ENCODE assay signal across 25 mouse cellular contexts in genomic region chr3:26194970-26195369, GRCm38 (mm10).
"Had no signal": no experiment of that assay in that cellular context is flagged by ENCODE, and none has a peak within 500 bp of the region (broad histone marks: within the 10 kb centered on the region; RNA-seq: fewer than 3 reads in every experiment).

No protein-coding gene starts in this region.

- H3K9ac ChIP-seq: limb, embryonic 12.5 days; limb, embryonic 15.5 days; liver, embryonic 14.5 days; liver, postnatal 0 days; midbrain, embryonic 13.5 days; neural tube, embryonic 13.5 days; stomach, embryonic 15.5 days had no signal

- H3K36me3 ChIP-seq: limb, embryonic 12.5 days; limb, embryonic 15.5 days; midbrain, embryonic 10.5 days; midbrain, embryonic 13.5 days; neural tube, embryonic 13.5 days; stomach, embryonic 15.5 days had no signal

- DNase-seq: kidney, adult 18-20 months; kidney, adult 9 months; kidney, postnatal 14 days; kidney, postnatal 4 days; left cerebral cortex, postnatal 4 days; liver, postnatal 0 days; retina, postnatal 1 day; right cerebral cortex, postnatal 25 days; spleen, adult 18-20 months; thymus, adult 18-20 months; thymus, postnatal 36 days had no signal

- H3K4me1 ChIP-seq: limb, embryonic 12.5 days; limb, embryonic 15.5 days; megakaryocyte, embryonic 14.5 days; midbrain, embryonic 10.5 days; midbrain, embryonic 13.5 days; neural tube, embryonic 13.5 days; stomach, embryonic 15.5 days had no signal

- H3K27me3 ChIP-seq: limb, embryonic 12.5 days; limb, embryonic 15.5 days; megakaryocyte, embryonic 14.5 days; midbrain, embryonic 13.5 days; neural tube, embryonic 13.5 days; stomach, embryonic 15.5 days had no signal

- H3K27ac ChIP-seq: hindbrain, postnatal 0 days; limb, embryonic 12.5 days; limb, embryonic 15.5 days; liver, embryonic 14.5 days; midbrain, embryonic 10.5 days; midbrain, embryonic 13.5 days; neural tube, embryonic 13.5 days; stomach, embryonic 15.5 days had no signal

- H3K4me3 ChIP-seq: limb, embryonic 12.5 days; limb, embryonic 15.5 days; megakaryocyte, embryonic 14.5 days; midbrain, embryonic 10.5 days; midbrain, embryonic 13.5 days; myocyte; neural tube, embryonic 13.5 days; stomach, embryonic 15.5 days had no signal

- ATAC-seq: hindbrain, postnatal 0 days; inflammation-experienced regulatory T-cells, adult 6 months; intestine, embryonic 16.5 days; liver, postnatal 0 days; midbrain, embryonic 13.5 days; midbrain, embryonic 16.5 days had no signal

- H3K9me3 ChIP-seq: limb, embryonic 12.5 days; limb, embryonic 15.5 days; megakaryocyte, embryonic 14.5 days; midbrain, embryonic 10.5 days; midbrain, embryonic 13.5 days; neural tube, embryonic 13.5 days; stomach, embryonic 15.5 days had no signal

- H3K4me2 ChIP-seq: limb, embryonic 12.5 days; limb, embryonic 15.5 days; liver, embryonic 11.5 days; midbrain, embryonic 13.5 days; neural tube, embryonic 13.5 days; stomach, embryonic 15.5 days had no signal
